Mouse (Mus musculus): Measurements from ENCODE around the gene Gm49342.
"Not testable (repeated sequence)": the region's sequence is repeated elsewhere in the genome, so short reads cannot be mapped to it uniquely, and the experiment has no call there.

DNA sequence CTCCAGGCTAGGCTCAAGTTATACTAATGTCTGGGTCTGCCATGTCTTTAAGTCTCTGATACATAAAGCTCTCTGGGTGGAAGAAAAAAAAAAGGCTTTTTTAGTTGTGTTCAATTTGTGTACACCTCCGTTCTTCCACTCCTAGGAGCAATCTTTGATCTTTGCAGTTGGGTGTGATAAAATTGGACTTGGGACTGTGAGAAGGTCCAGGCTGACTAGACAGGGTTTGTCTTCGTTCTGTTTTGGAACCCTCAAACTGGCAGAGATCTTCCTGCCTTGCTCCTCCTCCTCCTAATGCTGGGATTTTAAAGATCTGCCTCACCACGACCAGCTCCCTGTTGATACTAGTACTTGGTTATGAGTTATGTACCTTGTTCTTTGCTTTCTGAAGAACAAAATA is 12.8 kb downstream of the Gm49342 start:
- not testable (repeated sequence) for TF ChIP-seq POLR2A (IDR thresholded peaks at IDR 0.05; ENCODE audit: control insufficient read depth, low read depth, low read length); CTCF (IDR thresholded peaks at IDR 0.05; ENCODE audit: control insufficient read depth, insufficient read depth, insufficient replicate concordance, low read depth, low read length)
